Mouse (Mus musculus) bone marrow, adult 2 months (tissue): ENCODE data around the gene Immp2l. TPM values are rescaled to one million over a fixed set of nuclear protein-coding genes. Genes with fewer than 3 reads are reported as not detected.

Experiments
- H3K27ac ChIP-seq: fragments of 200-500 bp; 2 replicates; pipeline ENCODE4 v1.5.1; 2012; ENCODE audit warnings: low read depth, mild to moderate bottlenecking, control low read depth, inconsistent platforms, low read length; ENCODE audit not compliant: control insufficient read depth, poor library complexity, insufficient read depth
- H3K4me1 ChIP-seq: fragments of 200-500 bp; 2 replicates; pipeline ENCODE4 v1.6.1; 2011; ENCODE audit warnings: low read length; ENCODE audit not compliant: control insufficient read depth, insufficient read depth
- H3K4me3 ChIP-seq: fragments of 200-500 bp; replicated peaks from 2 replicates; pipeline ENCODE3; 2011; ENCODE audit warnings: mild to moderate bottlenecking, low read depth, low read length, control low read depth; ENCODE audit not compliant: control insufficient read depth
- CTCF ChIP-seq: fragments of 200-500 bp; IDR thresholded peaks from 2 replicates; pipeline ENCODE4 v1.5.1; 2011; ENCODE audit warnings: low read length, control low read depth; ENCODE audit not compliant: control insufficient read depth, insufficient read depth
- POLR2A ChIP-seq: fragments of 200-500 bp; IDR thresholded peaks from 2 replicates; pipeline ENCODE4 v1.6.1; 2011; ENCODE audit warnings: low read depth, mild to moderate bottlenecking, control low read depth, low read length, borderline replicate concordance; ENCODE audit not compliant: control insufficient read depth
- WGBS: fragments of 180-500 bp; shearing (Covaris S2); methylation state at CpG from one replicate; pipeline ENCODE4 v1.1.7; 2018; 5-methylcytosine and 5-hydroxymethylcytosine counted together
- polyA plus RNA-seq: library from polyadenylated mRNA; stranded (reverse); fragments of >200 nt; gene quantifications from 2 replicates; pipeline ENCODE4 v1.2.4, GENCODE M21; 2011; ENCODE audit warnings: low replicate concordance; ENCODE audit not compliant: missing spikeins, insufficient read depth, insufficient read length

Gene Immp2l
- polyA plus RNA-seq, 1 experiment, result not detected

GRCm38 (mm10) chr12:41351275-41351674 lies 327.4 kb downstream of the Immp2l start:
- WGBS, result 79% methylated on average over 2 of the region's 2 CpGs
- Histone ChIP-seq H3K27ac (no peak overlapping the region), H3K4me3 (no peak overlapping the region), H3K4me1 (no peaks in the 10 kb centered on the region)
- TF ChIP-seq CTCF (no peak), POLR2A (no peak)

GRCm38 (mm10) chr12:41354857-41355256 lies 331.0 kb downstream of the Immp2l start:
- no peak overlapping the region for H3K4me3 ChIP-seq
- H3K27ac ChIP-seq, result no peak overlapping the region
- no peaks in the 10 kb centered on the region for H3K4me1 ChIP-seq
- WGBS, result 81% methylated on average over 1 of the region's 1 CpGs
- TF ChIP-seq POLR2A (no peak), CTCF (no peak)

DNA sequence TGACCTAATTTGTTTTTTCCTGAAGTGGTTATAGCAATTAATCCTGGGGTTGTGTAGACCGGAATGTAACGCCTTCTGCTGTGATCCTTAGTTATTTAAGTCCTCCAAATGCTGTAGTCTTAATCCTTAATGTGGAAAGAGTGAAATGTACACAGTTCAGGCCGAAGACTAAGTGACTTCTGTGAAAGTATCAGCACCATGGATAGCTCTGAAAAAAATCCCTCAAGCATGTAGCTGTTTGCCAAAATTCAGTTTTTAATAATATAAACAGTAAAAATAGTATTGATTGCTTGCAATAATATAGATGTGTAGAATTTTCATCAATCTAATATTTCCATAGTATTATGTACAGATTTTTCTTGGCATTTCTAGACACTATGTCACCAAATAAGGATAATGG lies 332.1 kb downstream of the Immp2l start:
- Histone ChIP-seq H3K27ac (no peak overlapping the region), H3K4me1 (no peaks in the 10 kb centered on the region), H3K4me3 (no peak overlapping the region)
- WGBS, result 77% methylated on average over 3 of the region's 3 CpGs
- TF ChIP-seq CTCF (no peak), POLR2A (no peak)

DNA sequence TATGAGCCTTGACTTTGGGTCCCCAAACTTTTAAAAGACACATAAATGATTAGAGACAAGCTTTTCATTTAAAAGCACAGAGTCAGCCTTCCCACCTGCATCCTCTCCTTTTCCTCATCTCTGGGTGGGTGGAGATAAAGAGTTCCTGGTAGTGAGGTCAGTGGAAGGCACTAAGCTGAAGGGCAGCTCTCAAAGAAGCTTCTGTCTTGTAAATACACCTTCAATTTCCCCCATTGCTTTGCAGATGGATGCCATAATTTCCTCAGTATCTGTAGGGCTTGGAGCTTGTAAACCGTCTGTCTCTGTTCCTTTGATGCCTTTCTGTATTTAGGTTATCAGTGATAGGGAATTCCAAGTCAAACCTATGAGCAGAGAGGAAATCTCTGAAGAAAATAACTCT lies 362.8 kb downstream of the Immp2l start:
- Histone ChIP-seq H3K4me1 (no peaks in the 10 kb centered on the region), H3K4me3 (no peak overlapping the region), H3K27ac (no peak overlapping the region)
- WGBS, result 79% methylated on average over 1 of the region's 1 CpGs
- TF ChIP-seq CTCF (no peak), POLR2A (no peak)

- TF ChIP-seq CTCF (no peak), POLR2A (no peak)
- no peak overlapping the region for H3K27ac ChIP-seq
- no peaks in the 10 kb centered on the region for H3K4me1 ChIP-seq
- H3K4me3 ChIP-seq, result no peak overlapping the region
These were observed 370.3 kb downstream of the Immp2l start for GRCm38 (mm10) chr12:41394231-41394630.

- 84% methylated on average over 1 of the region's 1 CpGs for WGBS
- H3K4me3 ChIP-seq, result no peak overlapping the region
- no peak overlapping the region for H3K27ac ChIP-seq
- TF ChIP-seq CTCF (no peak), POLR2A (no peak)
- H3K4me1 ChIP-seq, result no peaks in the 10 kb centered on the region
These were observed 377.2 kb downstream of the Immp2l start for GRCm38 (mm10) chr12:41401136-41401535.

DNA sequence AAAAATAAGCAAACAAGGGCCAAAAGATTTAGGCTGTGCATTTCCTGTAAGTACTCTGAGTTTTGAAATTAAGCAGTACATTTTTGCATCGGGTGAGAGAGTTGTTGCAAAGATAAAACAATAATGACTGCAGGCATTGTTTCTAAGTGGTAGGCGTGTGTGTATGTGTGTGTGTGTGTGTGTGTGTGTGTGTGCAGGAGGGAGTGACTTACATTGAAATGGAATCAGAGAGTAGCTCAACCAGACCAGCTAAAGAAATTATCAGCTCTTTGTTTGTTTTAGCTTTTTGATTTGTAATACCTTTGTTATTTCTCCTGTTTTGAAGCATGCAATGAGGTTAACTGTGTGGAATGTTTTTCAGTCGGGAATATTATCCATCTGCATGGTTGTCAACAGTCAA lies 378.0 kb downstream of the Immp2l start:
- no peak overlapping the region for H3K27ac ChIP-seq

DNA sequence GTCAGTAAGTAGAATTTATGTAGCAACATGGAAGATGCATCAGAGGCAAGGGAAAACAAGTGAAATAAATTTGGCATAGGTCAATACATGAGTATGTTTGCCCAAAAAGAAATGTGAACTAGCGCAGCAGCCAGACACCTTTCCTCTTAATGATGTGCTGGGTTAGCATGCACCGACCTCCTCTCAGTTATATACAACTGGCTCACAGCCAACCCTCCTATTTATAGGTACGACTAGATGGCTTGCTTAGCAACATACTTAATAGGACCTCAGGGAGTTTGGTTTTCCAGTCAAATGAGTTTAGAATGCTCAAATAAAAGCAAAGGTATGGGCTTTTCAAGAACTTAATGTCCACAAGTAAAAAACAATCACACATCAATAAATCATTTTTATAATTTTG lies 385.5 kb downstream of the Immp2l start:
- no peak overlapping the region for H3K27ac ChIP-seq
- no peaks in the 10 kb centered on the region for H3K4me1 ChIP-seq
- H3K4me3 ChIP-seq, result no peak overlapping the region
- TF ChIP-seq CTCF (no peak), POLR2A (no peak)
- WGBS, result 73% methylated on average over 3 of the region's 3 CpGs

More for the DNA sequence above, 378.0 kb downstream of the Immp2l start:
- Histone ChIP-seq H3K4me3 (no peak overlapping the region), H3K4me1 (no peaks in the 10 kb centered on the region)
- WGBS, result 63% methylated on average over 3 of the region's 3 CpGs
- TF ChIP-seq POLR2A (no peak), CTCF (no peak)

GRCm38 (mm10) chr12:41416635-41417034 lies 392.7 kb downstream of the Immp2l start:
- TF ChIP-seq POLR2A, result no peak
- no peak for TF ChIP-seq CTCF
- no peak overlapping the region for H3K4me3 ChIP-seq
- H3K4me1 ChIP-seq, result no peaks in the 10 kb centered on the region
- H3K27ac ChIP-seq, result no peak overlapping the region
